Mouse (Mus musculus) embryonic facial prominence, embryonic 14.5 days (tissue): Measurements from ENCODE around the gene Rhbg. TPM values are rescaled to one million over a fixed set of nuclear protein-coding genes. Genes with fewer than 3 reads are reported as not detected.
"Not testable (repeated sequence)": the region's sequence is repeated elsewhere in the genome, so short reads cannot be mapped to it uniquely, and the experiment has no call there.

Experiments used
- ATAC-seq: fragments of 200-750 bp; cut with Nextera tagmentation; 2 replicates; pipeline ENCODE4 v1.8.0; 2017; ENCODE audit warnings: low read depth, moderate number of reproducible peaks, moderate TSS enrichment
- DNase-seq: peaks from one replicate; pipeline ENCODE4 v3.0.0-alpha.2; 2015; ENCODE audit warnings: low spot score
- H3K27ac ChIP-seq: fragments of 300-500 bp; sonication (generic); replicated peaks from 2 replicates; pipeline ENCODE4 v1.5.1; 2014; ENCODE audit warnings: low read depth, mild to moderate bottlenecking, low read length, moderate library complexity
- H3K27me3 ChIP-seq: fragments of 300-500 bp; sonication (generic); replicated peaks from 2 replicates; pipeline ENCODE4 v1.6.1; 2014; ENCODE audit warnings: low read length; ENCODE audit not compliant: control insufficient read depth, insufficient read depth
- H3K36me3 ChIP-seq: fragments of 300-500 bp; sonication (generic); 2 replicates; pipeline ENCODE4 v1.6.1; 2014; ENCODE audit warnings: low read length, mixed read lengths; ENCODE audit not compliant: control insufficient read depth, insufficient read depth
- H3K4me1 ChIP-seq: fragments of 300-500 bp; sonication (generic); 2 replicates; pipeline ENCODE4 v1.6.1; 2014; ENCODE audit warnings: antibody characterized with exemption, low read length; ENCODE audit not compliant: control insufficient read depth, insufficient read depth
- H3K4me2 ChIP-seq: fragments of 300-500 bp; sonication (generic); 2 replicates; pipeline ENCODE4 v1.6.1; 2014; ENCODE audit warnings: low read depth, mild to moderate bottlenecking, low read length, moderate library complexity, mixed read lengths
- H3K4me3 ChIP-seq: fragments of 300-500 bp; sonication (generic); 2 replicates; pipeline ENCODE4 v1.5.1; 2014; ENCODE audit warnings: low read depth, mild to moderate bottlenecking, low read length
- H3K9ac ChIP-seq: fragments of 300-500 bp; sonication (generic); 2 replicates; pipeline ENCODE4 v1.6.1; 2014; ENCODE audit warnings: low read depth, mild to moderate bottlenecking, low read length, moderate library complexity, mixed read lengths
- H3K9me3 ChIP-seq: fragments of 300-500 bp; sonication (generic); 2 replicates; pipeline ENCODE4 v1.6.1; 2016; ENCODE audit warnings: low read length; ENCODE audit not compliant: control insufficient read depth
- WGBS: fragments of 180-500 bp; shearing (Covaris S2); extraction: QIAGEN DNeasy Blood & Tissue Kit; methylation state at CpG from one replicate; pipeline ENCODE4 v1.1.7; 2014; 5-methylcytosine and 5-hydroxymethylcytosine counted together
- polyA plus RNA-seq: library from polyadenylated mRNA; unstranded; fragments of >200 nt; fragmentation: Nextera tagmentation; extraction: Ambion mirVana; gene quantifications from 2 replicates; pipeline ENCODE4 v1.2.1, GENCODE M21; 2014

Gene Rhbg
- 4.1 and 7.6 TPM in 2 replicates for polyA plus RNA-seq

GRCm38 (mm10) chr3:88254268-88254926 is at the start of gene Rhbg:
Rhbg (minus strand) TSS chr3:88254709.
- no peaks in the 10 kb centered on the region for H3K36me3 ChIP-seq
- peaks cover 5% of the 10 kb centered on the region; the same call in 1 of the 2 replicates for H3K4me1 ChIP-seq
- peak within 1 kb of the TSS; percentile 67 for H3K4me2 ChIP-seq
- peaks cover 35% of the 10 kb centered on the region for H3K27me3 ChIP-seq
- H3K27ac ChIP-seq: no peak within 1 kb of the TSS
- 3% methylated on average over 22 of the region's 34 CpGs for WGBS
- no peaks in the 10 kb centered on the region for H3K9me3 ChIP-seq
- peak within 1 kb of the TSS; percentile 51 for H3K9ac ChIP-seq
- ATAC-seq (0 out of 2 replicates have a peak, but pooled peaks have one; percentile 30), DNase-seq (no peak)
- peak within 1 kb of the TSS; percentile 40 for H3K4me3 ChIP-seq

- Histone ChIP-seq H3K27me3 (no peaks in the 10 kb centered on the region), H3K36me3 (peaks cover 52% of the 10 kb centered on the region), H3K4me1 (peaks cover 8% of the 10 kb centered on the region), H3K4me3 (no peak overlapping the region), H3K9ac (0 out of 2 replicates have a peak overlapping the region, but pooled peaks have one; percentile 5), H3K4me2 (0 out of 2 replicates have a peak overlapping the region, but pooled peaks have one; percentile 74), H3K27ac (no peak overlapping the region), H3K9me3 (no peaks in the 10 kb centered on the region)
- DNase-seq (no peak), ATAC-seq (no peak)
- WGBS: 89% methylated on average over 1 of the region's 1 CpGs
These were observed 44.7 kb upstream of the Rhbg start for GRCm38 (mm10) chr3:88299172-88299571.

GRCm38 (mm10) chr3:88297321-88297851 is 42.9 kb upstream of the Rhbg start:
- DNase-seq: peak; percentile 13
- Histone ChIP-seq H3K9me3 (no peaks in the 10 kb centered on the region), H3K4me1 (peaks cover 8% of the 10 kb centered on the region), H3K27ac (peak overlapping the region; percentile 92), H3K4me3 (peak overlapping the region; percentile 76), H3K27me3 (no peaks in the 10 kb centered on the region), H3K36me3 (peaks cover 42% of the 10 kb centered on the region), H3K9ac (peak overlapping the region; percentile 84), H3K4me2 (peak overlapping the region; percentile 74)
- ATAC-seq: no peak
- WGBS: under 1% methylated on average over 30 of the region's 30 CpGs

- under 1% methylated on average over 44 of the region's 44 CpGs for WGBS
These were observed 42.2 kb upstream of the Rhbg start, which contains the start of the genes Tsacc and Cct3 for GRCm38 (mm10) chr3:88296561-88297318. Tsacc (minus strand) TSS chr3:88296999. Cct3 (plus strand) TSS chr3:88297116.

GRCm38 (mm10) chr3:88296110-88296560 is 41.6 kb upstream of the Rhbg start:
- peak overlapping the region; percentile 76 for H3K4me3 ChIP-seq
- H3K9me3 ChIP-seq: no peaks in the 10 kb centered on the region
- H3K27ac ChIP-seq: peak overlapping the region; percentile 92
- peak overlapping the region; percentile 77 for H3K9ac ChIP-seq
- peak overlapping the region; percentile 65 for H3K4me2 ChIP-seq
- ATAC-seq (no peak), DNase-seq (no peak)
- WGBS: 1% methylated on average over 12 of the region's 12 CpGs
- H3K27me3 ChIP-seq: no peaks in the 10 kb centered on the region
- peaks cover 30% of the 10 kb centered on the region for H3K36me3 ChIP-seq
- H3K4me1 ChIP-seq: peaks cover 8% of the 10 kb centered on the region

More at GRCm38 (mm10) chr3:88296561-88297318, 42.2 kb upstream of the Rhbg start, which contains the start of the genes Tsacc and Cct3:
- Histone ChIP-seq H3K9ac (peak within 1 kb of the TSS; percentile 84), H3K4me2 (peak within 1 kb of the TSS; percentile 74), H3K27me3 (no peaks in the 10 kb centered on the region), H3K27ac (peak within 1 kb of the TSS; percentile 92), H3K36me3 (peaks cover 36% of the 10 kb centered on the region), H3K9me3 (no peaks in the 10 kb centered on the region), H3K4me1 (peaks cover 8% of the 10 kb centered on the region), H3K4me3 (peak within 1 kb of the TSS; percentile 76)
- DNase-seq: peak; percentile 99
- ATAC-seq: peak; percentile 100

GRCm38 (mm10) chr3:88295272-88295671 is 40.8 kb upstream of the Rhbg start:
- 65% methylated on average over 1 of the region's 1 CpGs for WGBS
- H3K9ac ChIP-seq: peak overlapping the region; percentile 77; the same call in 1 of the 2 replicates
- H3K4me1 ChIP-seq, H3K4me3 ChIP-seq, ATAC-seq, H3K9me3 ChIP-seq, DNase-seq, H3K27me3 ChIP-seq, H3K27ac ChIP-seq: not testable (repeated sequence)
- H3K4me2 ChIP-seq: peak overlapping the region; percentile 65
- peaks cover 21% of the 10 kb centered on the region for H3K36me3 ChIP-seq

GRCm38 (mm10) chr3:88291970-88292369 is 37.5 kb upstream of the Rhbg start:
- DNase-seq: peak; percentile 9
- Histone ChIP-seq H3K4me1 (no peaks in the 10 kb centered on the region), H3K27me3 (no peaks in the 10 kb centered on the region), H3K4me2 (no peak overlapping the region), H3K36me3 (peaks cover 6% of the 10 kb centered on the region; the same call in 1 of the 2 replicates), H3K27ac (no peak overlapping the region), H3K4me3 (no peak overlapping the region), H3K9me3 (no peaks in the 10 kb centered on the region), H3K9ac (no peak overlapping the region)
- no peak for ATAC-seq
- 52% methylated on average over 4 of the region's 4 CpGs for WGBS

- H3K9me3 ChIP-seq, H3K9ac ChIP-seq, H3K4me1 ChIP-seq, H3K36me3 ChIP-seq, H3K4me3 ChIP-seq, H3K4me2 ChIP-seq, H3K27ac ChIP-seq, H3K27me3 ChIP-seq, DNase-seq, ATAC-seq: not testable (repeated sequence)
- WGBS: 83% methylated on average over 7 of the region's 10 CpGs
These were observed 33.7 kb upstream of the Rhbg start for GRCm38 (mm10) chr3:88288133-88288713.
